Mouse (Mus musculus): ENCODE results near the gene Megf11.
"Not testable (repeated sequence)": the region's sequence is repeated elsewhere in the genome, so short reads cannot be mapped to it uniquely, and the experiment has no call there.

Gene Megf11

GRCm38 (mm10) chr9:64700451-64701311 lies 315.3 kb downstream of the Megf11 start:
- no peak for DNase-seq (ENCODE audit: low read depth)

- peak; percentile 27 for DNase-seq (ENCODE audit: low read depth)
Observed at GRCm38 (mm10) chr9:64701651-64702050, 316.2 kb downstream of the Megf11 start.

GRCm38 (mm10) chr9:64702391-64702790 lies 317.0 kb downstream of the Megf11 start:
- no peak for DNase-seq (ENCODE audit: low read depth)

DNA sequence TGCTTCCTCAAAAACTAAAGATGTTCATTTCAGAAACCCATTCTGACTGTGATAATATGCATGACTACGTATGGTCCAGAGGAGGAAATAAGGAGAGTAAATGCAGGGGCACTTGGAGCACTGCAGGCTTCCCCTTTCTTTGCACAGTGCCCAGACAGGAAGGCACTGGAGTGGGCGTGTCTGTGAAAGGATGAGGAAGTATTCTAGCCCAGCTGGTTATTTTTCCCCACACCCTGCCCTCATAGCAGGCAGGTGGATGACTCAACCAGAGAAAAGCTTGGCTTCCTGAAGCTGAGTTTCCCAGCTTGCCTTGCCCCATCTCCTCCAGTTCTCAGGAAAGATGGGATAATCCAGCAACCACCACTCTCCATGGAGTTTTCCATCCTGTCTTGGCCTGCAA lies 317.5 kb downstream of the Megf11 start:
- no peak for DNase-seq (ENCODE audit: low read depth)

DNA sequence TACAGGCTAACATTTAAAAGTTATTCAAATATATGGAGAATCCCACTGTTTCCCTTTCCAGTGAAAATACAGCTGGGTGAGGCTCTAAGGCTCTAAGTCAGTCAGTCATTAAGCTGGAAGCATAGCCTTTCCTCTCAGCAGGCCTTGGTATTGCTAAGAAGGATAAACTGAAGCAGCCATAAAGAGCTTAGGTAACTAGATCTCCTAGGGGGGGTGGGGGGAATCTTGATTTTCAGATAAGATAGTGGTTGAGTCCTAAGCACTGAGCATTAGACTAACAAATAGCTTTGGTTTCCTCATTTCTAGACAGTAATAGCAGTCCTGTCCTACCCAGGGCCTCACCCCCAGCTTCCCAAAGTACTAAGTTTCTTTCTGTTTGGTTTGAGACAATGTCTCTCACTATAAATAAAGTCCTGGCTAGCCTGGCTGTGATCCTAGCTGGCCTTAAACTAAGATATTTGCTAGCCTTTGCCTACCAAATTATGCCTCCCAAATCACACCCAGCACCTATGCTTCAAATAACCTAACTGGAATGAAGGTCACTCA lies 318.1 kb downstream of the Megf11 start:
- DNase-seq (ENCODE audit: low read depth): no peak

DNA sequence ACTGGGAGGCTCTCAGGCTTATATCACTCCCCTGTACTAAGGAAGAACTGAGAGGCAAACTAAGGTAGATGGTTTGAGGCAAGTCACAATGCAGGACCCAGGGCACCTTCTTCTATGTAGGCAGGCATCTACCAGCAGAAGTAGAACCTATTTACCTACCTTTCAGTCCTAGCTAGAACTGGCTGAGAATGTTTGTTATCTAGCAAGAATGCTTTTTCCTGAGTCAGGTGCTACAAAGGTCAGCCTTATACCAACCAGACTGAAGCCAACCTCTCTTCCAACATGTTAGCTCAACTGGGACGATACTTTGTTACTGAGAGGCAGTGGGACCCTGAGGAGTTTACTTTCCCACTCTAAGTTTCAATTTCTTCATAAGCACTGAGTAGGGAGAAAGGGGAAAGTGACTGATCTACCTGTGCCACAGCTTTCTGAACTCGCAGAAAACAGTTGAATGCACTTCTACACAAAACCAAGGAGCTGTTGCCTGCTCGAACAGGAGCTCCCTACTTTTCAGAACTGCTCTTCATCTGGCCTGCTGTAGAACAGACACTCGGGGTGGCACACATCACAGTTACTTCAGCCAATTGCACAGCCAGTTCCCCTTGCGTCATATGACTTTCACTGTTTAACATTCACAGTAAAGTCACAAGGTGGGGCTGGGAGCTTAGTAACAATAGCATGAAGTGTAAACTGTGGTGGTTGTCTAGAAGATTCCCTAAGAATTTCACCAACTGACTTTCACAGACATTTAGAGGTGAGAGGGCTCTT lies 318.8 kb downstream of the Megf11 start:
- DNase-seq (ENCODE audit: low read depth): no peak

GRCm38 (mm10) chr9:64710291-64710690 lies 324.9 kb downstream of the Megf11 start:
- not testable (repeated sequence) for DNase-seq (ENCODE audit: low read depth)

- no peak for DNase-seq (ENCODE audit: low read depth)
Observed at GRCm38 (mm10) chr9:64719526-64720163, 334.2 kb downstream of the Megf11 start.

DNA sequence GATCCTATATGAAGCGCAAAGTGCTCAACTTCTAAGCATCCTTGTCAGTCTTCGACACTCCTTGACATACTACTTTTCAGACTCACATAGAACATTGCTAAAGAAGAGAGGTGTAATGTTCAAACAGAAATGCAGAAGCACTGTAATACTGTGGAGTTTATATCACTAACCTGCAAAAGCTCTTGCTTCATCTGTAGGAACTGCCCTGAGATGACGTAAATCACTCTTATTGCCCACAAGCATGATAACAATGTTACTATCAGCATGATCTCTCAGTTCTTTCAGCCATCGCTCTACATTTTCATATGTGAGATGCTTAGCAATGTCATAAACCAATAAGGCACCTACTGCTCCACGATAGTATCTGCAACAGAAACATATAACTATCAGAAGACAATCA lies 341.0 kb downstream of the Megf11 start:
- no peak for DNase-seq (ENCODE audit: low read depth)

GRCm38 (mm10) chr9:64731029-64731560 lies 345.7 kb downstream of the Megf11 start:
- no peak for DNase-seq (ENCODE audit: low read depth)

DNA sequence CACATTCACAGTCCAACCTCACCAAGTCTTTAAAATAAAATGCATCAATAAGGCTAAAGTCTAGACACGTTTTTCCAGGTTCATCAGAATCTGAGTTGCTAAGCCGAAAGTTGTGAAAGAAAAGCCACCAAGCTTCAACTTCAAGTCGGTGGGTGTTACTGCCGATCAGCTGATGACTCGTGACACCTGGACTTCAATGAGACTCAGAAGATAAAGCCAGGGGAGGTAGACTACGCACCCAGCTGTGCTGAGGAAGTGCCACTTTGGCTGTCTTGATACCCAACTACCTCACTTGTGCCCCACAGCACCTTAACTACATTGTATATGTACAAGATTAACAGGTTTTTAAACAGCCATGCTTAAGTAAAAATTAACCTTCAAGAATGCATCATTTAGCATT lies 348.7 kb downstream of the Megf11 start:
- no peak for DNase-seq (ENCODE audit: low read depth)

GRCm38 (mm10) chr9:64734992-64735391 lies 349.6 kb downstream of the Megf11 start:
- DNase-seq (ENCODE audit: low read depth): not testable (repeated sequence)

- no peak for DNase-seq (ENCODE audit: low read depth)
Observed at GRCm38 (mm10) chr9:64736076-64736638, 350.7 kb downstream of the Megf11 start.

GRCm38 (mm10) chr9:64736639-64737405 lies 351.4 kb downstream of the Megf11 start:
- no peak for DNase-seq (ENCODE audit: low read depth)

DNA sequence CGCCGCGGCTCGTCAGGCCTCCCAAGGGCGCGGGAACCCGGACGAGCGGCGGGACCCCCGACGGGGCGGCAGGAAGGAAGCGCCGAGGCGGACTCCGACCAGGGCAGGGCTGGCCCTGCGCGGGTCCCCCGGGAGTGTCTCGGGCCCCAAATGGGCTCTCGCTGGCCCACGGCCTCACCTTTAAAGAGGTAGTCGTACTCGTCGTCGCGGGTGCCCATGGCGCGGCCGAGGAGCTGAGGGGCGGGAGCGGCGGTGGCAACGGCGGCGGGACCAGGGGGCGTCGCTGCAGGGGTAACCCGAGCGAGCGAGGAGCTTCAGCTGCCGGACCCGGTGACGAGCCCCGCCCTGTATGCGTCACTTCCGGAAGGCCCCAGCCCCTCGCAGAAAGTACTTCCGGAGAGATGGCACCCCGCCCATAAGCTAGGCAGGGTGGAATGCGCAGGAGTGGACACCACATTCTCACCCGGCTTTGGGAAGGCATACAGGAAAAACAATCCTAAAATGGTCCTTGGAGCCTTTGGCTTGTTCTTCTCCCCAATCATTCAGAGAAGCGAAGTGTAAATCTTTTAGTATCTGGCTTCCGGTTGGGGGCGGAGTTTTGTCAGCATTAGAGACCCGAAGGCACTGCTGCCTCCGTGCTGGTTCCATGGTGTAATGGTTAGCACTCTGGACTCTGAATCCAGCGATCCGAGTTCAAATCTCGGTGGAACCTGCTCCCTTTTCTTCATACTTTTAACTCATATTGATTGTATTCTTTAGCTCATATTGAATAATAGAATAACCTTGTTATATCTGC lies 352.2 kb downstream of the Megf11 start, which contains the start of gene Rab11a:
TSS of gene Rab11a (minus strand) at position 353 of the 796 bp plus-strand sequence.
- peak; percentile 69 for DNase-seq (ENCODE audit: low read depth)

DNA sequence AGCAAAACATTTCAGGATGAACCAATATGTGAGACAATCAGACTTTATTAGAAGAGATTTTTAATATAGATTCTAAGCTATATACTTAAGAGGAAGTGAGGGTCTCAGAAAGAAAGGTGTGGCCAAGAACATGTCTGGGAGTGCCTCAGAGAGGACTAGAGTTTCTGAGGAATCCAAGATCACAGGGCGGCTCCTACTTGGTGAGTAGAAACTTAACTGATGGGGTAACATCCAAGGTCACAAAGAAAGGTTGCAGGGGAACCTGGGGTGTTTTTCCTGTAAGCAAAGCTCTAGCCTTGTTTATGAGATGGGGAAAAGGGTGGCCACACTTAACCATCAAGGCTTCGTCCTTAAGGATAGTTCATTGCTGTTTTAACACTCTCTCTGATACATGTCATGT lies 353.6 kb downstream of the Megf11 start:
- DNase-seq (ENCODE audit: low read depth): no peak

- DNase-seq (ENCODE audit: low read depth): no peak
Observed at GRCm38 (mm10) chr9:64742453-64742852, 357.0 kb downstream of the Megf11 start.

GRCm38 (mm10) chr9:64747735-64748134 lies 362.3 kb downstream of the Megf11 start:
- DNase-seq (ENCODE audit: low read depth): peak; percentile 35

DNA sequence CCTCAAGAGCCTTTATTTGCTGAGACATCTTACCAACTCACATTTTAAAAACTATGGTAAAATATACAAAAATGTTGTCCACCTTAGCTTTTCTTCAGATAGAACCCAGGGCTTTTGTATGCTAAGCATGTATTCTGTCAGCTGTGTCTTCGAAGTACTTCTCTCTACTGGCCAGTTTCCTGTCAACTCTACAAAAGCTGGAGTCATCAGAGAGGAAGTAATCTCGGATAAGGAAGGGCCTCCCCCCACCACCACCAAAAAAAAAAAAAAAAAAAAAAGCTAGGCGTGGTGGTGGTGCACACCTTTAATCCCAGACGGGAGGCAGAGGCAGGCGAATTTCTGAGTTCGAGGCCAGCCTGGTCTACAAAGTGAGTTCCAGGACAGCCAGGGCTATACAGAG lies 363.9 kb downstream of the Megf11 start:
- DNase-seq (ENCODE audit: low read depth): no peak

DNA sequence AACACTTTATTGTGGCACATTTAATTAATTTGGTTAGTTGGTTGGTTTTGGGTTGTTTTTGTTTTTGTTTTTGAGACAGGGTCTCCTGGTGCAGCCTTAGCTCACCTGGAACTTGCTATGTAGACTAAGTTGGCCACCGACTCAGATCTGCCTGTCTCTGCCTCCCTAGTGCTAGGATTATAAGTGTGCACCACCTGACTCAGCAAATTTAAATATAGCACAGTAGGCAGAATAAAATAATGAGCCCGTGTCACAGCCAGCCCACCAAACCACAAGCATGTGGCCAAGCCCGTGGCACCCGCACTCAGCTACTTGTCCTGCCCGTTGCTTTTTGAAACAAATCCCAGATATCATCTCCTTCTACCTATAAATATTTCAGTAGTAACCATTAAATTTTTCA lies 367.1 kb downstream of the Megf11 start:
- DNase-seq (ENCODE audit: low read depth): no peak

Data from fibroblast of lung, adult 2 months (primary cell).